Mouse (Mus musculus) skeletal muscle tissue, adult 2 months (tissue): ENCODE measurements around the gene Gdpd5.
"Not testable (repeated sequence)": the region's sequence is repeated elsewhere in the genome, so short reads cannot be mapped to it uniquely, and the experiment has no call there.

ENCODE experiments used
- DNase-seq: peaks from one replicate; pipeline ENCODE4 v3.0.0-alpha.2; 2012; ENCODE audit warnings: low read depth, low spot score

Gdpd5 gene

GRCm38 (mm10) chr7:99366716-99367115, 14.5 kb upstream of the Gdpd5 start:
- DNase-seq = no peak

GRCm38 (mm10) chr7:99374325-99374724, 6.9 kb upstream of the Gdpd5 start:
- not testable (repeated sequence) for DNase-seq

- no peak for DNase-seq
Observed at GRCm38 (mm10) chr7:99375455-99375854, 5.8 kb upstream of the Gdpd5 start.

GRCm38 (mm10) chr7:99378870-99379269, 2.3 kb upstream of the Gdpd5 start:
- no peak for DNase-seq

- no peak for DNase-seq
Observed at GRCm38 (mm10) chr7:99380491-99381213, 562 bp upstream of the Gdpd5 start.

- DNase-seq = no peak
Observed at GRCm38 (mm10) chr7:99382088-99383000, 1.1 kb downstream of the Gdpd5 start.

- DNase-seq = no peak
Observed at GRCm38 (mm10) chr7:99383246-99383645, 2.0 kb downstream of the Gdpd5 start.

- no peak for DNase-seq
Observed at GRCm38 (mm10) chr7:99384101-99384611, 2.9 kb downstream of the Gdpd5 start.

GRCm38 (mm10) chr7:99386030-99386429, 4.8 kb downstream of the Gdpd5 start:
- DNase-seq = peak; percentile 71

GRCm38 (mm10) chr7:99386811-99387210, 5.6 kb downstream of the Gdpd5 start:
- DNase-seq = no peak

- peak; percentile 26 for DNase-seq
Observed at GRCm38 (mm10) chr7:99387356-99387755, 6.1 kb downstream of the Gdpd5 start.

GRCm38 (mm10) chr7:99390559-99390958, 9.3 kb downstream of the Gdpd5 start:
- no peak for DNase-seq

- DNase-seq = no peak
Observed at GRCm38 (mm10) chr7:99392696-99393095, 11.5 kb downstream of the Gdpd5 start.

GRCm38 (mm10) chr7:99393711-99394325, 12.6 kb downstream of the Gdpd5 start:
- no peak for DNase-seq

GRCm38 (mm10) chr7:99395385-99395784, 14.2 kb downstream of the Gdpd5 start:
- no peak for DNase-seq

GRCm38 (mm10) chr7:99395908-99396616, 14.8 kb downstream of the Gdpd5 start:
- DNase-seq = no peak

GRCm38 (mm10) chr7:99396994-99397659, 15.9 kb downstream of the Gdpd5 start:
- DNase-seq = no peak

GRCm38 (mm10) chr7:99401373-99401772, 20.2 kb downstream of the Gdpd5 start:
- DNase-seq = no peak

GRCm38 (mm10) chr7:99402477-99402876, 21.3 kb downstream of the Gdpd5 start:
- DNase-seq = no peak

GRCm38 (mm10) chr7:99403254-99403653, 22.0 kb downstream of the Gdpd5 start:
- DNase-seq = peak; percentile 43
